Mouse (Mus musculus) heart, postnatal 0 days (tissue): ENCODE results near the gene Efcab11.

Experiments
- CTCF ChIP-seq: IDR thresholded peaks from 2 replicates; pipeline ENCODE4 v1.5.1; 2016; ENCODE audit warnings: antibody characterized with exemption, control low read depth, low read depth
- EP300 ChIP-seq: IDR thresholded peaks from 2 replicates; pipeline ENCODE4 v1.6.1; 2016; ENCODE audit warnings: antibody characterized with exemption, low read depth

DNA sequence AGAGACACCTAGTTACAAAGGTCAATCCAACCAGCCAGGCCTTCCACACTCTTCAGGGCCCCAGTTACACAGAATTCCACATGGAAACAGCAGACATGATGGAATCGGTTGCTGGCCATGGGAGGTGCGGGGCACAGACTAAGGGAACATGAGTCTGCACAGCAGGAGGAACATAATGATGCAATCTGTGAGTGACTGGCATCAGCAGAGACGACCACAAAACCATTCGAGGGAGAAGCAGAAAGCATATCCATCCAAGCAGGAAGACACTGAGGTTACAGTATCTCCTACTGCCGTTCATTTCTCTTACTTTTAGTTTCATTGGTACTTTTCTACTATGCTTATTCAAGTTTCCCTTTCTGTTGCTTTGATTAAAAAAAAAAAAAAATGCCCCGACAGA, 9.6 kb downstream of the Efcab11 start:
- no peak for TF ChIP-seq CTCF
- no peak for TF ChIP-seq EP300
